Mouse (Mus musculus): ENCODE data around the gene Gabra6. TPM values are rescaled to one million over a fixed set of nuclear protein-coding genes. Genes with fewer than 3 reads are reported as not detected.

Gene Gabra6
- polyA plus RNA-seq, 1 experiment from 2014 or later = not detected

- Histone ChIP-seq H3K36me3 (ENCODE audit: control insufficient read depth, insufficient read depth) (no peaks in the 10 kb centered on the region), H3K27me3 (replicated peaks; ENCODE audit: control insufficient read depth, insufficient read depth, low read length) (no peaks in the 10 kb centered on the region), H3K27ac (ENCODE audit: low read depth, low read length) (no peak overlapping the region), H3K9ac (ENCODE audit: low read depth, low read length) (no peak overlapping the region), H3K4me1 (replicated peaks; ENCODE audit: control insufficient read depth, insufficient read depth, low read length) (no peaks in the 10 kb centered on the region), H3K9me3 (ENCODE audit: control insufficient read depth) (no peaks in the 10 kb centered on the region), H3K4me3 (ENCODE audit: low read depth, low read length) (no peak overlapping the region), H3K4me2 (replicated peaks; ENCODE audit: low read depth) (no peak overlapping the region)
- TF ChIP-seq CTCF (IDR thresholded peaks at IDR 0.05; ENCODE audit: low read depth) = no peak
- ATAC-seq = no peak
- 77% methylated on average over 3 of the region's 3 CpGs for WGBS
Measured at GRCm38 (mm10) chr11:42317985-42318384, 2.9 kb downstream of the Gabra6 start.

GRCm38 (mm10) chr11:42314850-42315249 lies 6.0 kb downstream of the Gabra6 start:
- 22% methylated on average over 6 of the region's 6 CpGs for WGBS
- H3K9me3 ChIP-seq (ENCODE audit: control insufficient read depth) = no peaks in the 10 kb centered on the region
- no peaks in the 10 kb centered on the region for H3K4me1 ChIP-seq (replicated peaks; ENCODE audit: control insufficient read depth, insufficient read depth, low read length)
- no peak overlapping the region for H3K4me2 ChIP-seq (replicated peaks; ENCODE audit: low read depth)
- ATAC-seq = no peak
- TF ChIP-seq CTCF (IDR thresholded peaks at IDR 0.05; ENCODE audit: low read depth) = no peak
- H3K27ac ChIP-seq (ENCODE audit: low read depth, low read length) = no peak overlapping the region
- no peak overlapping the region for H3K9ac ChIP-seq (ENCODE audit: low read depth, low read length)
- H3K36me3 ChIP-seq (ENCODE audit: control insufficient read depth, insufficient read depth) = no peaks in the 10 kb centered on the region
- H3K27me3 ChIP-seq (replicated peaks; ENCODE audit: control insufficient read depth, insufficient read depth, low read length) = no peaks in the 10 kb centered on the region
- no peak overlapping the region for H3K4me3 ChIP-seq (ENCODE audit: low read depth, low read length)

GRCm38 (mm10) chr11:42310892-42311291 lies 10.0 kb downstream of the Gabra6 start:
- WGBS = 66% methylated on average over 1 of the region's 1 CpGs
- ATAC-seq = no peak
- H3K4me3 ChIP-seq (ENCODE audit: low read depth, low read length) = no peak overlapping the region
- H3K27ac ChIP-seq (ENCODE audit: low read depth, low read length) = no peak overlapping the region
- no peaks in the 10 kb centered on the region for H3K27me3 ChIP-seq (replicated peaks; ENCODE audit: control insufficient read depth, insufficient read depth, low read length)
- H3K4me1 ChIP-seq (replicated peaks; ENCODE audit: control insufficient read depth, insufficient read depth, low read length) = no peaks in the 10 kb centered on the region
- no peak overlapping the region for H3K4me2 ChIP-seq (replicated peaks; ENCODE audit: low read depth)
- H3K9me3 ChIP-seq (ENCODE audit: control insufficient read depth) = no peaks in the 10 kb centered on the region
- H3K9ac ChIP-seq (ENCODE audit: low read depth, low read length) = no peak overlapping the region
- no peaks in the 10 kb centered on the region for H3K36me3 ChIP-seq (ENCODE audit: control insufficient read depth, insufficient read depth)
- TF ChIP-seq CTCF (IDR thresholded peaks at IDR 0.05; ENCODE audit: low read depth) = no peak

GRCm38 (mm10) chr11:42309086-42309485 lies 11.8 kb downstream of the Gabra6 start:
- Histone ChIP-seq H3K9ac (ENCODE audit: low read depth, low read length) (no peak overlapping the region), H3K27me3 (replicated peaks; ENCODE audit: control insufficient read depth, insufficient read depth, low read length) (no peaks in the 10 kb centered on the region), H3K9me3 (ENCODE audit: control insufficient read depth) (no peaks in the 10 kb centered on the region), H3K36me3 (ENCODE audit: control insufficient read depth, insufficient read depth) (no peaks in the 10 kb centered on the region), H3K27ac (ENCODE audit: low read depth, low read length) (no peak overlapping the region), H3K4me3 (ENCODE audit: low read depth, low read length) (no peak overlapping the region), H3K4me2 (replicated peaks; ENCODE audit: low read depth) (no peak overlapping the region), H3K4me1 (replicated peaks; ENCODE audit: control insufficient read depth, insufficient read depth, low read length) (no peaks in the 10 kb centered on the region)
- 68% methylated on average over 2 of the region's 2 CpGs for WGBS
- no peak for ATAC-seq
- no peak for TF ChIP-seq CTCF (IDR thresholded peaks at IDR 0.05; ENCODE audit: low read depth)

- Histone ChIP-seq H3K27me3 (replicated peaks; ENCODE audit: control insufficient read depth, insufficient read depth, low read length) (no peaks in the 10 kb centered on the region), H3K9ac (ENCODE audit: low read depth, low read length) (no peak overlapping the region), H3K27ac (ENCODE audit: low read depth, low read length) (no peak overlapping the region), H3K36me3 (ENCODE audit: control insufficient read depth, insufficient read depth) (no peaks in the 10 kb centered on the region), H3K4me3 (ENCODE audit: low read depth, low read length) (no peak overlapping the region), H3K4me1 (replicated peaks; ENCODE audit: control insufficient read depth, insufficient read depth, low read length) (no peaks in the 10 kb centered on the region), H3K4me2 (replicated peaks; ENCODE audit: low read depth) (no peak overlapping the region), H3K9me3 (ENCODE audit: control insufficient read depth) (no peaks in the 10 kb centered on the region)
- no peak for ATAC-seq
- 86% methylated on average over 1 of the region's 1 CpGs for WGBS
- no peak for TF ChIP-seq CTCF (IDR thresholded peaks at IDR 0.05; ENCODE audit: low read depth)
Measured at GRCm38 (mm10) chr11:42306095-42306494, 14.8 kb downstream of the Gabra6 start.

GRCm38 (mm10) chr11:42258978-42259377 lies 61.9 kb downstream of the Gabra6 start:
- Histone ChIP-seq H3K9me3 (ENCODE audit: control insufficient read depth) (no peaks in the 10 kb centered on the region), H3K27me3 (replicated peaks; ENCODE audit: control insufficient read depth, insufficient read depth, low read length) (no peaks in the 10 kb centered on the region), H3K9ac (ENCODE audit: low read depth, low read length) (no peak overlapping the region), H3K4me2 (replicated peaks; ENCODE audit: low read depth) (no peak overlapping the region), H3K4me1 (replicated peaks; ENCODE audit: control insufficient read depth, insufficient read depth, low read length) (no peaks in the 10 kb centered on the region), H3K36me3 (ENCODE audit: control insufficient read depth, insufficient read depth) (no peaks in the 10 kb centered on the region), H3K4me3 (ENCODE audit: low read depth, low read length) (no peak overlapping the region), H3K27ac (ENCODE audit: low read depth, low read length) (no peak overlapping the region)
- ATAC-seq = no peak
- 51% methylated on average over 3 of the region's 3 CpGs for WGBS
- no peak for TF ChIP-seq CTCF (IDR thresholded peaks at IDR 0.05; ENCODE audit: low read depth)

Other genes with a start within 250 kb of the Gabra6 start
- gene Gabra1, start 138.1 kb downstream of the Gabra6 start, polyA plus RNA-seq (2015; fragmentation: Nextera tagmentation; extraction: Ambion mirVana) = 1.2 and 1.4 TPM in 2 replicates
- 0.24 and 0.29 TPM in 2 replicates for gene Gabrb2, start 98.7 kb upstream of the Gabra6 start, polyA plus RNA-seq (2015; fragmentation: Nextera tagmentation; extraction: Ambion mirVana)

Measured in intestine, postnatal 0 days (tissue).